Mouse (Mus musculus) 3134 (cell line): ENCODE results near the gene Map7d2.
A peak's percentile ranks its signal among the peaks of the same experiment; 100 is the strongest.
"Not testable (repeated sequence)": the region's sequence is repeated elsewhere in the genome, so short reads cannot be mapped to it uniquely, and the experiment has no call there.

Experiments used
- DNase-seq: peaks from one replicate; pipeline ENCODE4 v3.0.0-alpha.2; 2011; ENCODE audit warnings: low spot score; ENCODE audit not compliant: insufficient read length; ENCODE audit errors: extremely low read depth

The Map7d2 gene

GRCm38 (mm10) chrX:159414130-159414828, at the start of gene Map7d2:
TSS of gene Map7d2 (plus strand) at chrX:159414572.
- DNase-seq = no peak

GRCm38 (mm10) chrX:159371831-159372752, 42.3 kb upstream of the Map7d2 start, which contains the start of gene Eif1ax:
TSS of gene Eif1ax (plus strand) at chrX:159372178.
- DNase-seq = peak; percentile 98

DNA sequence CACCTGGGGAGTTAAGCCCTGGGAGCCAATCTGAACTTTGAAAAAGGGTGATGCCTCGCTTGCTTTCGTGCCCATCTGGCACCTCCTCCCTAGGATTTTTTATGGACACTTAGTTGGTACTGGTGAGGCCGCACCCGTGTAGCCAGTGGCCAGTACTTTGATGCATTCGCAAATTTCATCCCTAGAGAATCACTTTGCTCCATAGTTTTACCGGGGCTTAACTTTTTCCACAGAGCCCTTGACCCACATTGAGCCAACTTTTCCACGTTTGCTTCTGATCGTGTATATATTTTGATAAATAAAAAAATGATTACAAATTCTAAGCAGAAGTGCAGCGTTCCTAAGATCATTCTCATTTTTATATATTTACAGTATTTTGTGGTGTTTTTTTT, 41.6 kb upstream of the Map7d2 start:
- DNase-seq = no peak

- DNase-seq = no peak
These were observed 27.3 kb upstream of the Map7d2 start for GRCm38 (mm10) chrX:159387105-159387504.

- no peak for DNase-seq
These were observed 25.4 kb upstream of the Map7d2 start for GRCm38 (mm10) chrX:159388953-159389352.

DNA sequence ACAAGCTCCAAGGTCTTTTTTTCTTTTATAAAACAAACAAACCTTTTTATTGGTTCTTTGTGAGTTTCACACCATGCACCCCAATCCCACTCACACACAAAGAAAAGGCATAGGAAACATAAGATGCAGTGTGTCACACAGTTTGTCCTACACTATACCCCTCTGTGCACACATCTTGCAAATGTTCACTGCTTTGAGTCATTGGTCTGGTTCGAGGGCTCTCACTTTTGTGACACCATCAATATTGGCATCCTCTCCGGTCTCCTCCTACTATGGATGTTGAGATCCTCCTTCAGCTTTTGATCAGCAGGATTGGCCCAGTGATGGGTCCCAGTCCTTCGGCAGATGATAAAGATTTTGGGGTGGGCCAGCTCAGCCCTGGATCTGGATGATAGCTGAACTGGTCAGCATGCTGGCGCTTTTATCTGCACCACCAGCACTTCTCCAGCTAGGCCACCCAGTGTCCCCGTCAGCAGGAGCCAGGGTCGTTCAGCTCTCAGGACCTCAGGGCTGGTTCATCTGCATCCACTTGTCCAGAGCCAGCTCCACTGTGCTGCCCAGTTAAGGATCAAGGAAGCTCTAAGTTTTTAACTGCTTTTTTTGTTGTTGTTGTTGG, 23.9 kb upstream of the Map7d2 start:
- DNase-seq = no peak

DNA sequence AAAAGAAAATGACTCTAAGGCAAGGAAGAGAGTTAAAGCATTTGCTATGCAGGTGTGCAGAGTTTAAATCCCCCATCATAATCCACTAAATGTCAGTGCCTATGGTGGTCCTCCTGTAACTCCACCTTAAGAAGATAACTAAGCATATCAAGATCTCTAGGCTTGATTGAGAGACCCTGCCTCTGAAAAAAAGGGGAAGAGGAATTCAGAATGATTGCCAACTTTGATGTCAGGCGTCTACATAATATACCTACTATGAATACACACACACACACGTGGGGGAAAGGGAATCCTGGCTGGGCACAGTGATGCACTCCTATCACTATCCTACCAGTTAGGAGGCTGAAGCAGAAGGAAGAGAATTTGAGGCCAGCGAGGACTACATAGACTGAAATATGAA, 23.1 kb upstream of the Map7d2 start:
- no peak for DNase-seq

GRCm38 (mm10) chrX:159409253-159409652, 5.1 kb upstream of the Map7d2 start:
- peak; percentile 7 for DNase-seq

- peak; percentile 2 for DNase-seq
These were observed 679 bp downstream of the Map7d2 start for GRCm38 (mm10) chrX:159414829-159415673.

- not testable (repeated sequence) for DNase-seq
These were observed 16.1 kb downstream of the Map7d2 start for GRCm38 (mm10) chrX:159430507-159430906.

DNA sequence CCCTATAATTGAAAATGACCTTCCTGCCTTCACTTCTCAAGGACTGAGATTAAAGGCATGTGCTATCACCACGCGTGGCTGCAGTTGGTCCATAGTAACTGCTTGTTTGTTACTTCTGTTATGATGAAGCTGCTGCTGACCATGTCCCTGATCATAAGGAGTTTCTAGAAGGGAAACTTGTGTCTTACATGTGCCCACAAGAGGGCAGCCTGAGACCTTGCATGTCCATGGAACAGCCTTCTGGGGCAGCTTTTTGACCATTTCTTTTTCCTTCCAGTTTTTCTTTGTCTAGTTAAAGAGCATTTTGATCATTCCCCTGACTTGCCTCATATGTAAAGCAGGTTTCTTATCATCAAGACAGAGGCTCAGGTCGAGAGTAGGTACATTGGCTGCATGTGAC, 27.8 kb downstream of the Map7d2 start:
- no peak for DNase-seq

DNA sequence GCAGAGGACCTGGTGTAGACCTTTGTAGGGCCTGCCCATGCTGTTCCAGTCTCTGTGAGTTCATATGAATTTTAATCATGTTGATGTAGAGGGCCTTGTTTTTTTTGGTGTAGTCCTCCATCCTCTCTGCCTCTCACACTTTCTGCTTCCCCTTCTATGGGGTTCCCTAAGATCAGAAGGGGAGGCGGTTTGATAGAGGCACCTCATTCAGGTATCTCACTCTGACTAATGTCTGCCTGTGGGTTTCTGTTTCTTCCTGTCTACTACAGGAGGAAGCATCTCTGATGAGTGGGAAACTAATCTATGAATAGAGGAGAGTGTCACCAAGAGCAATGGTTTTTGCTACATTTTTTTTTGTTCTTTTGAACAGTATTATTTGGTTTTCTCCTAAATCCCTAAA, 32.8 kb downstream of the Map7d2 start:
- DNase-seq = no peak

- DNase-seq = no peak
These were observed 44.8 kb downstream of the Map7d2 start for GRCm38 (mm10) chrX:159459006-159459654.

DNA sequence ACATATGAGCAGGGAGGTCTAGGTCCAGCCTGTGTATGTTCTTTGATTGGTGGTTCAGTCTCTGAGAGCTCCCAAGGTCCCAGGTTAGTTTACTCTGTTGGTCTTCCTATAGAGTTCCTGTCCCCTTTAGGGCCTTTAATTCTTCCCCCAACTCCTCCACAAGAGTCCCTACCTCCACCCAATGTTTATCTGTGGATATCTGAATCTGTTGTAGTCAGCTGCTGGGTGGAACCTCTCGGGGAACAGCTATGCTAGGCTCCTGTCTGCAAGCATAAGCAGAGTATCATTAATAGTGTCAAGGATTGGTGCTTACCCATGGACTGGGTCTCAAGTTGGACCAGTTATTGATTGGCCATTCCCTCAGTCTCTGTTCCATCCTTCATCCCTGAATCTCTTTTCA, 60.4 kb downstream of the Map7d2 start:
- DNase-seq = no peak

DNA sequence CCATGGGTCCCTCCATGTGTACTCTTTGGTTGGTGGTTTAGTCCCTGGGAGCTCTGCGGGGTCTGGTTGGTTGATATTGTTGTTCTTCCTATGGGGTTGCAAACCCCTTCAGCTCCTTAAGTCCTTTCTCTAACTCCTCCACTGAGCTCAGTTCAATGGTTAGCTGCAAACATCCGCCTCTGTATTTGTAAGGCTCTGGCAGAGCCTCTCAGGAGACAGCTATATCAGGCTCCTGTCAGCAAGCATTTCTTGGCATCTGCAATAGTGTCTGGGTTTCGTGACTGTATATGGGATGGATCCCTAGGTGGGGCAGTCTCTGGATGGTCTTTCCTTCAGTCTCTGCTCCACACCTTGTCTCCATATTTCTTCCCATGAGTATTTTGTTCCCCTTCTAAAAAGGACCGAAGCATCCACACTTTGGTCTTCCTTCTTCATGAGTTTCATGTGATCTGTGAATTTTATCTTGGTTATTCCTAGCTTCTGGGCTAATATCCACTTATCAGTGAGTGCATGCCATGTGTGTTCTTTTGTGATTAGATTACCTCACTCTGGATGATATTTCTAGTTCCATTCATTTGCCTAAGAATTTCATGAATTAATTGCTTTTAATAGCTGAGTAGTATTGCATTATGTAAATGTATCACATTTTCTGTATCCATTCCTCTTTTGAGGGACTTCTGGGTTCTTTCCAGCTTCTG, 64.0 kb downstream of the Map7d2 start:
- not testable (repeated sequence) for DNase-seq

DNA sequence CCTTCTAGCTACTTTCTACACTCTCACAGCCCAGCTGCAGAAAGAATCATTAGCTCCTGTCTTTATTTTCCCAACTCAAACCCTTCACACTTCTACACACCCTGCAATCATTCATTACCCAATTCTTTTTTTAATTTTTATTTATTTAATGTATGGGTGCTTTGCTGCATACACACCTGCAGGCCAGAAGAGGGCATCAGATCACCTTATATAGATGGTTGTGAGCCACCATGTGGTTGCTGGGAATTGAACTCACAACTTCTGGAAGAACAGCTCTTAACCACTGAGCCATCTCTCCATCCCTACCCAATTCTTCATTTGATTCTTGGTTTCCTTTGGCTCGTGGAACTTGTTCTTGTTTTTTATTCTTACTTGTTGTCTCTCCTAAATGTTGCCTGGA, 69.9 kb downstream of the Map7d2 start:
- DNase-seq = no peak

- no peak for DNase-seq
These were observed 88.8 kb downstream of the Map7d2 start for GRCm38 (mm10) chrX:159503181-159503580.

DNA sequence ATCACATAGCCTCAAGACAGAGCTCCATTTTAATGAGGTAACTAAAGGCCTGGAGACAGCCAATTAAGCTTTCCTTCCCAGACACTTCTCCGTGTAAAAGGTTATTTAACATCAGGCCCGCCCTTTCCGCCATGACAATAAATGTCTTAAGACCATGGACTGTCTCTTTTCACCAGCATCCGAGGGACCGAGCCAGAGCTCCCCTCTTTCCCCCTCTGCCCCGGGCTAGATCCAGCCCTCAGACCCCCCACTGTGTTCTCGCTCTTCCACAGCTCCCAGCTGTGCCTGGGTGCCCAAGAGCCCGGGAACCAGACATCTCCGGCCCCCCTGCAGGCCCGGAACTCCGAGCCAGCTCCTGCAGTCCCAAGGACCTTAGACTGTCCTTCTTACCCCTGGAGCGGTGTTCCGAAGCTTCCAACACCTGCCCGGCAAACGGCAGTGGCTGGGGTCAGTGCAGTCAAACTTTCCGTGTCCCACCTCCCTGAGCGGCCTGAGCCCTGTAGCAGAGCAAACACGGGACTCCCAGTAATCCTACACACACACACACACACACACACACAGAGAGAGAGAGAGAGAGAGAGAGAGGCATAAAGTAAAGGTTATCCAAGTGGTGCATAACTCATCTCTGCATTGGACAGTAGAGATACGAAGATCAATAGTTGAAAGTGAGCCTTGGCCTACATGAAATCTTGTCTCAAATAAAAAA, 94.1 kb downstream of the Map7d2 start:
- no peak for DNase-seq

GRCm38 (mm10) chrX:159509042-159509441, 94.7 kb downstream of the Map7d2 start:
- DNase-seq = no peak
